Mouse (Mus musculus) liver, embryonic 14.5 days (tissue): Measurements from ENCODE around the gene N4bp1. TPM values are rescaled to one million over a fixed set of nuclear protein-coding genes. Genes with fewer than 3 reads are reported as not detected.
A peak's percentile ranks its signal among the peaks of the same experiment; 100 is the strongest.

ENCODE experiments used
- ATAC-seq: fragments of 200-750 bp; cut with Nextera tagmentation; 2 replicates; pipeline ENCODE4 v1.8.0; 2017; ENCODE audit warnings: moderate number of reproducible peaks, mild to moderate bottlenecking, moderate library complexity; ENCODE audit not compliant: insufficient read depth
- DNase-seq, 3 experiments: peaks; one replicate each; pipeline ENCODE4 v3.0.0-alpha.2; 2012 to 2013; ENCODE audit warnings: low read depth in 3 of 3, low spot score in 3 of 3
- H3K27ac ChIP-seq: fragments of 300-500 bp; sonication (generic); 2 replicates; pipeline ENCODE4 v1.5.1; 2014; ENCODE audit warnings: moderate library complexity, mild to moderate bottlenecking, control low read depth, inconsistent platforms
- H3K27me3 ChIP-seq: fragments of 300-500 bp; sonication (generic); 2 replicates; pipeline ENCODE4 v1.6.1; 2014; ENCODE audit warnings: mild to moderate bottlenecking, low read length, moderate library complexity; ENCODE audit not compliant: control insufficient read depth, insufficient read depth
- H3K36me3 ChIP-seq: fragments of 300-500 bp; sonication (generic); replicated peaks from 2 replicates; pipeline ENCODE4 v1.6.1; 2014; ENCODE audit warnings: low read depth; ENCODE audit not compliant: control insufficient read depth, insufficient read depth
- H3K4me1 ChIP-seq, 2 experiments: fragments of 200-500 bp in 1 of 2; fragments of 300-500 bp in 1 of 2; sonication (generic) in 1 of 2; replicated peaks; 2 replicates each; pipeline ENCODE4 v1.6.1; 2012 to 2014; ENCODE audit warnings: antibody characterized with exemption in 1 of 2, inconsistent platforms in 1 of 2, low read length in 1 of 2; ENCODE audit not compliant: control insufficient read depth in 2 of 2, insufficient read depth in 2 of 2
- H3K4me2 ChIP-seq: fragments of 300-500 bp; sonication (generic); 2 replicates; pipeline ENCODE4 v1.6.1; 2014; ENCODE audit warnings: low read depth, mild to moderate bottlenecking, control low read depth, moderate library complexity
- H3K4me3 ChIP-seq, 2 experiments: fragments of 200-500 bp in 1 of 2; fragments of 300-500 bp in 1 of 2; sonication (generic) in 1 of 2; 2 replicates each; pipeline ENCODE4 v1.5.1; 2012 to 2014; ENCODE audit warnings: low read depth in 2 of 2, low read length in 2 of 2, mild to moderate bottlenecking in 2 of 2, control low read depth in 1 of 2, inconsistent platforms in 1 of 2, moderate library complexity in 1 of 2; ENCODE audit not compliant: insufficient read depth in 1 of 2
- H3K9ac ChIP-seq: fragments of 300-500 bp; sonication (generic); replicated peaks from 2 replicates; pipeline ENCODE4 v1.6.1; 2014; ENCODE audit warnings: mild to moderate bottlenecking, control low read depth, moderate library complexity
- H3K9me3 ChIP-seq: fragments of 300-500 bp; sonication (generic); 2 replicates; pipeline ENCODE4 v1.6.1; 2016; ENCODE audit warnings: low read length, mixed read lengths; ENCODE audit not compliant: control insufficient read depth
- CTCF ChIP-seq: IDR thresholded peaks from 2 replicates; pipeline ENCODE4 v1.5.1; 2016; ENCODE audit warnings: antibody characterized with exemption, low read depth, control low read depth
- EP300 ChIP-seq: IDR thresholded peaks from 2 replicates; pipeline ENCODE4 v1.6.1; 2016; ENCODE audit warnings: antibody characterized with exemption, low read depth
- WGBS: fragments of 180-500 bp; shearing (Covaris S2); extraction: QIAGEN DNeasy Blood & Tissue Kit; methylation state at CpG from one replicate; pipeline ENCODE4 v1.1.7; 2014; ENCODE audit not compliant: insufficient replicate concordance; 5-methylcytosine and 5-hydroxymethylcytosine counted together
- polyA plus RNA-seq, 2 experiments: library from polyadenylated mRNA; depleted of rRNA in 1 of 2; stranded (reverse) in 1 of 2; unstranded in 1 of 2; fragments of >200 nt; fragmentation: Nextera tagmentation in 1 of 2; extraction: Ambion mirVana in 1 of 2; gene quantifications; 2 replicates each; pipeline versions ENCODE4 v1.2.1 to v1.2.3; 2012 to 2014

The N4bp1 gene
- polyA plus RNA-seq, 2 experiments: 2.1 to 3.1 TPM

DNA sequence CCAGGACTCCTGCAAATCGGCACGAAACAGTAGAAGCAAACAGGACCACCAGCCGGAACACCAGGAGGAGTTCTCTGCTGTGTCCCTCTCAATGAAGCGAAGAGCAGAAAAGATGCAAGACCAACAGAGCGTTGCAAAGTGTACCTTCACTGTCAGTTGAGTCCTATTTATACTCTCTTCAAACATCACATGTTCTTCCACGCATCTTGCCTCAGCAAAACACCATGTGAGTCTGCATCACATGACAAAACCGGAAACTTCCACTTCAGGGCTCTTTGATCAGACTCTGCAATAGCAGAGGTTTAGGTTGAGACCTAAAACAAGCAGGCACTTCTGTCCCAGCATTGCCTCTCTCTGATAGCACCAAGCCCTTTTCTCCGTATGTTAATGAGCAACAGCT, 26.1 kb upstream of the N4bp1 start:
- no peak overlapping the region for H3K4me3 ChIP-seq
- WGBS: 69% methylated on average over 8 of the region's 8 CpGs
- H3K9me3 ChIP-seq: no peaks in the 10 kb centered on the region
- H3K9ac ChIP-seq: no peak overlapping the region
- no peaks in the 10 kb centered on the region for H3K4me1 ChIP-seq
- ATAC-seq (no peak), DNase-seq (no peak)
- no peaks in the 10 kb centered on the region for H3K36me3 ChIP-seq
- no peak for TF ChIP-seq CTCF
- no peak for TF ChIP-seq EP300
- no peaks in the 10 kb centered on the region for H3K27me3 ChIP-seq
- H3K4me2 ChIP-seq: no peak overlapping the region
- H3K27ac ChIP-seq: no peak overlapping the region

DNA sequence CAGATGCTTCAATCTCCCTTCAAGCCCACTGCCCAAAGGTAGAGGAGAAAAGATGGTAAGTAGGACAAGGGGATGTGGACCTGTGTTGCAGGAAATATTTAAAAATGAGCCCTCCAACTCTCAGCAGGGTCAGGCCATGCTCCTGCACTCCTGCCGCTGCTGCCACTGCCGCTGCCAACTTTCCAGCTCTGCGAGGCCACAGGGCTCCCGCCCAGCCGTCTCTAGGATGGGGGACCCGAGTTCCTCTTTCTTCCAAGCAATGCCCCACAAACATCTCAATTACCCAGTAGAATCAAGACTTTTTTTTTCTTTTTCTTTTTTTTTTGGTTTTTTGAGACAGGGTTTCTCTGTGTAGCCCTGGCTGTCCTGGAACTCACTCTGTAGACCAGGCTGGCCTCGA, 25.2 kb upstream of the N4bp1 start:
- no peaks in the 10 kb centered on the region for H3K4me1 ChIP-seq
- H3K27me3 ChIP-seq: no peaks in the 10 kb centered on the region
- no peak overlapping the region for H3K4me3 ChIP-seq
- no peak overlapping the region for H3K9ac ChIP-seq
- DNase-seq: no peak
- ATAC-seq: no peak
- H3K9me3 ChIP-seq: no peaks in the 10 kb centered on the region
- H3K36me3 ChIP-seq: no peaks in the 10 kb centered on the region
- no peak overlapping the region for H3K27ac ChIP-seq
- H3K4me2 ChIP-seq: no peak overlapping the region
- WGBS: 44% methylated on average over 7 of the region's 7 CpGs
- TF ChIP-seq CTCF: no peak
- no peak for TF ChIP-seq EP300

DNA sequence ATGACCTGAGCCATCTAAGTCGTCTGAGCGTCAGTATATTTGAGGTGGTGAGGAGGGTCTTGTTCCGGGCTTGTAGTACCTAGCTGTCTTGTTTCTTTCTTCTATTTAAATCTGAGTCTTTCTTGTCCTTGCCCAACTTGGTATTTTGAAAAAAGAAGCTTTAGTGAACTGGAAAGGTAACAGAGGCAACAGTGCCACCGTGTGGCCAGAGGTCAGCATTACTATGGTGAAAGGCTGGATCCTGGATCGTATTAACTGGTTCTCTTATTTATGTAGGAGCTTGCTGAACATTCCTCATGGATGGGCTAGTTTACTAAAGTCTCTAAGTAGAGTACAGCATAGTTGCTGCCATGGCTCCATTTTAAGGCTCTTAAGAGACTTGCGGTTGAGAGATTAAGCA, 23.5 kb upstream of the N4bp1 start:
- H3K4me1 ChIP-seq: no peaks in the 10 kb centered on the region
- H3K27me3 ChIP-seq: no peaks in the 10 kb centered on the region
- peak in 2 of 3 experiments; percentile 22 to 27 for DNase-seq
- no peak overlapping the region for H3K4me2 ChIP-seq
- H3K36me3 ChIP-seq: no peaks in the 10 kb centered on the region
- H3K4me3 ChIP-seq: no peak overlapping the region
- no peak for ATAC-seq
- TF ChIP-seq EP300 (no peak), CTCF (peak; percentile 82)
- no peak overlapping the region for H3K9ac ChIP-seq
- no peaks in the 10 kb centered on the region for H3K9me3 ChIP-seq
- 16% methylated on average over 6 of the region's 6 CpGs for WGBS
- no peak overlapping the region for H3K27ac ChIP-seq

GRCm38 (mm10) chr8:86904911-86905310, 19.9 kb upstream of the N4bp1 start:
- ATAC-seq (no peak), DNase-seq (no peak)
- Histone ChIP-seq H3K36me3 (no peaks in the 10 kb centered on the region), H3K9ac (no peak overlapping the region), H3K4me2 (no peak overlapping the region), H3K27ac (no peak overlapping the region), H3K9me3 (no peaks in the 10 kb centered on the region), H3K27me3 (no peaks in the 10 kb centered on the region), H3K4me1 (peaks cover 0 to 2% of the 10 kb centered on the region in 2 experiments; a peak in 1 of 4 replicates), H3K4me3 (no peak overlapping the region)
- TF ChIP-seq CTCF (no peak), EP300 (no peak)
- WGBS: 69% methylated on average over 10 of the region's 10 CpGs

GRCm38 (mm10) chr8:86903104-86903503, 18.0 kb upstream of the N4bp1 start:
- Histone ChIP-seq H3K27me3 (no peaks in the 10 kb centered on the region), H3K9ac (no peak overlapping the region), H3K27ac (no peak overlapping the region), H3K4me1 (peaks cover 0 to 4% of the 10 kb centered on the region in 2 experiments; a peak in 1 of 4 replicates), H3K4me2 (no peak overlapping the region), H3K9me3 (no peaks in the 10 kb centered on the region), H3K36me3 (no peaks in the 10 kb centered on the region), H3K4me3 (no peak overlapping the region)
- DNase-seq (peak in 1 of 3 experiments; percentile 30), ATAC-seq (no peak)
- 5% methylated on average over 10 of the region's 10 CpGs for WGBS
- TF ChIP-seq EP300 (no peak), CTCF (peak; percentile 99)
